Mouse (Mus musculus) ES-Bruce4 (cell line): ENCODE measurements around the gene Crygs.

Source experiments
- CTCF ChIP-seq: IDR thresholded peaks from one replicate; pipeline ENCODE4 v1.8.1; 2011; ENCODE audit warnings: low read depth, low read length
- POLR2A ChIP-seq: IDR thresholded peaks from one replicate; pipeline ENCODE4 v1.8.1; 2011; ENCODE audit warnings: low read length; ENCODE audit not compliant: insufficient read depth

DNA sequence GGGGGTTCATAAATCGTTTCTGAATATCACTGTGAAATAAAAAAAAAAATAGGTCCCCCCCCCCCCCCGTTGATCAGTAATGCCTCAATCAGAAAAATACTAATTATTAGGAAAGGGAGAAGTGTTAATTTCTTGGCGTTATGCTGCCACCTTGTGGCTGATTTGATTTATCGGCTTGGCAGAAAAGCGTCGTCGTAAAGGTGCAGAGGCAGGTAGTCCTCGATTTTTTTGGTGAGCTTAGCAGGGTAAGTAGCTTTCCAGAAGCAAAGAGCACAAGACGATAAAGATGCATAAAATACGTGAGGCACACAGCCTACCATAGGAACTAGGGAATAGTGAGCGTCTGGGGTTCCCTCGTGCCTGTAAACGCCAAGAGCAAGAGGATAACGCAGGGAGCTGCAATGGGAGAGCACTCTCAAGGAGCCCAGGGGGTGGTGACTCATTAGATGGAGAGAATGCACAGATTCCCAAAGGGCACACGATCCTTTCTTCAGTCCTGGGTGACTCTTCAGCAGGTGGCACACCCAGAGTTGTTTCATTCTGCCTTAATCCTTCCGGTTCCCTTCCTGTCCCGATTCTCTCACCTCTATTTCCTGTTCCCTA lies 3.8 kb downstream of the Crygs start:
- TF ChIP-seq POLR2A (no peak), CTCF (no peak)
